Mouse (Mus musculus): Measurements from ENCODE around the gene 1700001K19Rik. TPM values are rescaled to one million over a fixed set of nuclear protein-coding genes. Genes with fewer than 3 reads are reported as not detected.
"Not testable (repeated sequence)": the region's sequence is repeated elsewhere in the genome, so short reads cannot be mapped to it uniquely, and the experiment has no call there.

1700001K19Rik gene
- total RNA-seq (2021): not detected

DNA sequence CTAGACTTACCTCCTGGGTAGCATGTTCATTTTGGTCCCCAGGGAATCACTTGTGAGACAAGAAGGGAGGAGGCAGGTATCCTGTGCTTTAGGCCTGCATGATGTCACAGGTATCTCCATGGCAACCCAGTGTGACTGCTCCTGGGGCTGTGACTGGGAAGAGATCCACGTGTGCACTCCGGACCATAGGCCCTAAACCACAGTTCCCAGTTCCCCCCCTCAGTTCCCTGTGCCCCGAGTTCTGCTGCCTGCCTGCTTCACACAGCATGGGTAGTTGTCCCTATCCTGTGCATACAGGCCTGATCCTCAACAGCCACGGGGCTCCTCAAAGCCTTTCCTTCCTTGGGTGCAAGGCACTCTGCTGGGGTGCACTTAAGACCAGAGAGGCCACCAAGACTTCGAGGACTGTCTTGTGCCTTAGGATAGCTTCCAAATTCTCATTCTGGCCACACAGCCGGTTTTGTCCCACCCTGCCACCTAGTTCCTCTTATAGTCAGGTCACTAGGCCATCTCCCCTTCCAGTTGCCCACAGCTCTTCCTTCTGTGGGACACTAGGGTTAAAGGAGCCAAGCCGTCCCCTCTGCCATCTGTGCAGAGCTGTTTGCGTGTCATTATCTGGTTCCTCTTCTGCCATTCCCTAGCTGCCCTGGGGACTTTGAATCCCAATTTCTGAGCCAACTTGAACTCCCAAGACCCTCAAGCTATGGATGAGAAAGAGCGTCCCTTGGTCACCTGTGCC lies at the start of gene 1700001K19Rik:
TSS of gene 1700001K19Rik (minus strand) at position 59 of the 739 bp plus-strand sequence.
- intact Hi-C loops (cut with DNase I): no loop called here
- no peak for DNase-seq

DNA sequence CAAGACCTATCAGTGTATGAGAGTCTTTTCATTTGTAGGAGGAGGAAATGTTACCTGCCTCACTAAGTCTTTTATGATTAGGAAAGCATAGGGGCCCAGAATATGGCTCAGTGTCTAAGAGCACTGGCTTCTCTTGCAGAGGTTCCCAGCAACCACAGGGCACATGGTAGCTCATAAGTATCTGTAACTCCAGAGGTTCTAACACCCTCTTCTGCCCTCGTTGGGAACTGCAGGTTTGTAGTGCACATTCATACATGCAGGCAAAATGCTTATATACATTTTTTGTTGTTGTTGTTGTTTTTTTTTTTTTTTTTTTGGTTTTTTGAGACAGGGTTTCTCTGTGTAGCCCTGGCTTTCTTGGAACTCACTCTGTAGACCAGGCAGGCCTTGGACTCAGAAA lies 44.0 kb upstream of the 1700001K19Rik start:
- intact Hi-C loops (cut with DNase I): no loop called here
- no peak for DNase-seq

DNA sequence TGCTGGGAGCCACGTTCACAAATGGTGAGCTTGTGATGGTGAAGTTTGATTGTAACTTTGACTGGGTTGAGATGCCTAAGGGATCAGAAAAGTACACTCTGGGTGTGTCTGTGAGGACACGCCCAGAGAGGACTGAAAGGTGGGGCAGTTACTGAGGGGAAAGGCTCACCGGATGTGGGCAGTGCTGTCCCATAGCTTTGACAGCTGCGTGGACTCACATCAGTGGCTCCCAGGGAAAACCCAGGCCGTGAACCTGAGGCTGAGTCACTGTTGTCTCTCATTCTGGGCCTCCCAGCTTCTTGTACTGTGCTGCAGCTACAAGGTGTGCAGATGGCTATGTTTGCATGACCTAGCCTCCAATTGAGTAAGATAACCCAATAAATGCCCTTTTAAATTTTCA lies 43.1 kb upstream of the 1700001K19Rik start:
- intact Hi-C loops (cut with DNase I): no loop called here
- no peak for DNase-seq

DNA sequence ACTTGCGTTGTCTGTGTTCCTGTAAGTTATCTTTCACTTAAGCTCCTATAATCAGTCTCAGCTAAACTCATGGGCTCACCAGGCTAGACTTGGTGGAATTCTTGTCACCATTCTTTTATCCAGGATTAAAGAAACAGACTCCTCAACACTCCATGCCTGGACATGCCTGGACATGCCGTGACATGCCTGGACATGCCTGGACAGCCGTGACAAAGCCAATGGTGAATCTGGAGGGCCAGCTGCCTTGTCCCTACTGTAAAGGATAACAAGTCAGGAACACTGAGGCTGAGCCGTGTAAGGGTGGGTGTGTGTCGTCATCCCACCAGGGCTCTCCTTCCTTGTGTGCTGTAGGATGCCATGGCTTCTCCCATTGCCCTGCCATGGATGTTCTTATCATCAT lies 42.6 kb upstream of the 1700001K19Rik start:
- no peak for DNase-seq
- intact Hi-C loops (cut with DNase I): no loop called here

DNA sequence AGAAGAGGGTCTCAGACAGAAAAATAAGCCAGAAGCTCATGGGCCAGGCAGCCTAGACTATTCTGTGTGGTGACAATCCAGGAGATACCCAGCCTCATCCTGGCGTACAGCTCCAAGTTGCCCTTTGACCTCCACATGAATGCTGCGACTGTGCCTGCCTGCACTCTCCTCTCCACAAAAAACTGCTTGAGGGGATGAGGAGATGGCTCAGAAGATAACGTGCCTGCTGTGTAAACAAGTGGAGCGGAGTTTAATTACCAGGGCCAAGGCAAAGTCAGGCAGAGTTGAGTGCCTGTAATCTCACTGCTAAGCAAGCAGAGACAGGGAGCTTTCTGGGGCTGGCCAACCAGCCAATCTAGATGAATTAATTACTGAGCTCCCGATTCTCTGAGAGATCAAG lies 33.6 kb upstream of the 1700001K19Rik start:
- DNase-seq: no peak
- intact Hi-C loops (cut with DNase I): no loop called here

DNA sequence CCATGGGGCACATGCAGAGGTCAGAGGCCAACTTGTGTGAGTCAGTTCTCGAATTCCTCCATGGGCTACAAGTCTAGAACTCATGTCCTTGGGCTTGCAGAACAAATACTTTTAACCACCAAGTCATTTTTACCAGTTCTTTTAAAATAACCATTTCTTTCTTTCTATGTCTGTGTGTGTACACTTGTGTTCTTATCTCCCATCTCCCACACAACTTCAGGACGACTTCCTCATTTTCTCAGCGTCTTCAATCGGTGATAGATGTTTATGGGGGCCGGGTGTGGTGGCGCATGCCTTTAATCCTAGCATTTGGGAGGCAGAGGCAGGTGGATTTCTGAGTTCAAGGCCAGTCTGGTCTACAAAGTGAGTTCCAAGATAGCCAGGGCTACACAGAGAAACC lies 31.8 kb upstream of the 1700001K19Rik start:
- intact Hi-C loops (cut with DNase I): no loop called here
- no peak for DNase-seq

DNA sequence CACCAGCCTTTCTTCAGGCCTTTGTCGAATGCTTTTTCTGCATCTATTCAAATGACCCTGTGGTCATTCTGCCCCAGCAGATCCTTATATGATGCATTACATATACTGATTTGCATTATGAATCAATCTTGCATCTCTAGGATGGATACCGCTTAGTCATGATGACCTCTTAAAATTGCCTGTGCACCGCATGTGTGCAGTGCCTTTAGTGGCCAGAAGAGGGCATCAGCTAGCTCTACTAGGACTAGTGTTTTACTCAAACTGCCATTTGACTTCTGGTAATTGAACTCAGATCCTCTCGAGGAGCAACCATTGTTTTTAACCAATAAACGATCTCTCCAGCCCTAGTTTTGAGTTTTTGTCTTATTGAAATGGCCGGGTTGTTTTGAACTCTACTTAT lies 31.4 kb upstream of the 1700001K19Rik start:
- intact Hi-C loops (cut with DNase I): no loop called here
- no peak for DNase-seq

DNA sequence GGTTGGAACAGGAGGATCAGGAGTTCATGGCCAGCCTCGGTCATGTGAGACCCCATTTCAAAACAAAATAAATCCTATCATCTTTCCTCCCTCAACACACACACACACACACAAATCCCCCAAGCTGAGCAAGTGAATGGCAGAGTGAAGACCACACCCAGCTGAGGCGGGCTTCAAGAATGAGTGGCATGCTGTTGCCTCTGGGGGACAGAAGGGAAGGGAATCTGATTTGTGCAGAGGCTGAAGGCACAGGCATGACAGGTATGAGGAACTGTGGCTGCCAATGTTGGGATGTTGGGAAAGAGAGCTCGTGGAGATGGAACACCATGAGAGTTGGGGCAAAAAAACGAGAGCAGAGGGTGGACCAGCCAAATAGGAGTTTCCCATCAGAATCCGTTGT lies 28.9 kb upstream of the 1700001K19Rik start:
- intact Hi-C loops (cut with DNase I): no loop called here
- no peak for DNase-seq

DNA sequence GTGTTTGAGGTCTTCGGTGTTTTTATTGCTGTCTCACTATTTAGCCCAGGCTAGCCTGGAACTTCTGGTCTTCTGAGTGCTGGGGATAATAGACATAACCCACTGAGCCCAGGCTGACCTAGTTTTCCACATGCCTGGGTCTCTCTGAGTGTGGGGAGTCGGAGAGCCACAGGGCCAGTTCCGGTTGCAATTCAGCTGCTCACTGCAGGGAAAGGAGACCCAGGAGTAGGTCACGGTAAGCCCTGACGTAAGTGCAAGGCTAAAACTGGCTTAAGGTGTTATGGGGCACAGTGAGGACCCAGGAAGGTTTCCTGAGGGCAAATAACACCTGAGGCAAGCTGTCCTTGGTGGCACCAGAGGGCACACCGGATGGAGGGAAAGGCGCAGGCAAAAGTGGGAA lies 25.0 kb upstream of the 1700001K19Rik start:
- intact Hi-C loops (cut with DNase I): no loop called here

DNA sequence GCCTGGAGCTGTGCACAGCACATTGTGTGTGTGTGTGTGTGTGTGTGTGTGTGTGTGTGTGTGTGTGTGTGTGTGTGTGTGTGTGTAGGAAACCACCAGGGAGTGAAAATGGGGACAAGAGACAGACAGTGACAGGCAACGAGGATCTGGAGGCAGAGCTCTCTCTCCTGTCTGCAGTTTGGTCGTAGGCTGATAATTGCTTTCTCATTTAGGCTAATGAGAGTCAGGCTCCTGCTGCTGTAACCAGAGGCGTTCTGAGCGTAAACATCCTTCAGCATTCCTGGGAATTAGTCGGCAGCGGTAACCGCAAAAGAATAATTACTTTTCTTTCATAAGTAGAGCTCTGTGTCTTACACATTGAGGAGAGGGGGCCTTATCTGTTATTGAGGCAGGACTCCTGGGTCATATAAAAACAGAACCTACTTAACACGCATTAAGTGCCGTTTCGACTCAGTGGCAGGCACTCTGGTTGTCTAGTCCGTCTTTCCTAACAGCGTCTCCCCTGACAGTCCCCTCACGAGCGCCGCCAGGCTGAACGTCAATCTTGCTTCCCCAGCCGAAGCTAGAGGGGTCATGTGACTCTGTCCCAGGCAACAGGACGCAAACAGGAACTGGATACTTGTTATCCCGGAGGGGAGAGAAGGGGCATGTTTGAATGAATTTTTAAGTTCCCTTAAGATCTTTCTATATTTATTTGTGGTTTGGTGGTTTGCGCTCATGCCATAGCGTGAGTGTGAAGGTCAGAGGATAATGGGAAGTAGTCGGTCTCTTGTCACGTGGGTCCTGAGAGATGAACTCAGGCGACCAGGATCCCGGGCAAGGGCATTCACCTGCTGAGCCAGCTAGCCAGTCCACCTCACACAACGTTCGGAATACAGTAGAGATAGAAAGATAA lies 24.2 kb upstream of the 1700001K19Rik start:
- peak; percentile 73 to 77 for DNase-seq
- intact Hi-C loops (cut with DNase I): no loop called here

More for the DNA sequence above, 25.0 kb upstream of the 1700001K19Rik start:
- no peak for DNase-seq

DNA sequence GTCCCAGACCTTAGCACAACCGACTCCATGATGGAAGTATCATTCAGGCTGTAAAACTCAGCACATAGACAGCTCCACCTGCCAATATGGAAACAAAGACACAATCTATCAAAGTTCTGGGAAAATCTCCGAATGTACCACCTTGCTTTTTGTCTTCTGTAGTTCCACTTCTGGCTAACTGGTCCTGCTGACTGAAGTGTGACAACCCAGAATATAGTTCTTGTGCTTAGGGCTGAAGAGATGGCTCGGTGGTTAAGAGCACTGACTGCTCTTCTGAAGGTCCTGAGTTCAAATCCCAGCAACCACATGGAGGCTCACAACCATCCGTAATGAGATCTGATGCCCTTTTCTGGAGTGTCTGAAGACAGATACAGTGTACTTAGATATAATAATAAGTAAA lies 23.0 kb upstream of the 1700001K19Rik start:
- DNase-seq; intact Hi-C loops (cut with DNase I): not testable (repeated sequence)

DNA sequence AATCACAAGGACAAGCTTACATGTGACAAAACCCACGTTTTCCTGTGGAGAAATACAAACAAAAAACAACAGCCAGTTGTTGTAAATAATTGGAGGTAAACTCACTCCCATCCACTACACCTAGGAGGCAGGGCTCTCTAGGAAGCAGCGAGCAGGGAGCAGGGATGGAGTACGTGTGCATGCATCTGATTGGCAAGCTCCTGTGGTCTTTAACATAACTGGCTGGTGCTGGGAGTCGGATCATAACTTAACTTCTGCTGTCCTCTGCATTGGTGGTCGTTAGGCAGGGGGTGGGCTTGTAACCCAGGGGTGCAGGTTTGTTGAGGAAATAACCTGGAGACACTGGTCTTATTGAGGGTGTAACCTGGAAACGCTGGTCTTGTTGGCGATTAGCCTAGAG lies 21.3 kb upstream of the 1700001K19Rik start:
- intact Hi-C loops (cut with DNase I): loop anchor here (1.0 to 5.0 kb wide), 5 partner anchors 36 to 286 kb away; partner anchors contain the start of gene Mok
- DNase-seq: no peak

DNA sequence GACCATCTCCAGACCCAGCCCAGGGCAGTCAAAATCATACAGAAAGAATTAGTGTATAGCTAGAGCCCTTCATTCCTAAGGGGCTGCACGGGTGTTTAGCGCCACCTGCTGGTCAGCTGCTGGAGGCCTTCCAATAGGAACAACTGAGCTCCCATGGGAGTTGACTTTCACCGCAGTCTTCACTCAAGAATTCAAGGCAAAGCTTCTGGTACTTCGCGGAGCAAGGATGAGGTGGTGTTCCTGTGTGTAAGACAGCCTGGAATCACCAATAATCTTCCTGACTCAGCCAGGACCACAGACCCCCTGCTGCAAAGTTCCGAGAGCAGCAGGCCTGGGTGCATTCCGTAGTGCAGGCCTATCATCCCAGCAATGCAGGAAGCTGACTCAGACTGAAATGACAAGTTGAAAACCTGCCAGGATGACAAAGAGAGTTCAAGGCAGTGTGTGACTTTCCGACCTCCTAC lies 20.6 kb upstream of the 1700001K19Rik start:
- intact Hi-C loops (cut with DNase I): loop anchor here (1.0 to 5.0 kb wide), 5 partner anchors 36 to 286 kb away; partner anchors contain the start of gene Mok
- DNase-seq: peak; percentile 91 to 95

DNA sequence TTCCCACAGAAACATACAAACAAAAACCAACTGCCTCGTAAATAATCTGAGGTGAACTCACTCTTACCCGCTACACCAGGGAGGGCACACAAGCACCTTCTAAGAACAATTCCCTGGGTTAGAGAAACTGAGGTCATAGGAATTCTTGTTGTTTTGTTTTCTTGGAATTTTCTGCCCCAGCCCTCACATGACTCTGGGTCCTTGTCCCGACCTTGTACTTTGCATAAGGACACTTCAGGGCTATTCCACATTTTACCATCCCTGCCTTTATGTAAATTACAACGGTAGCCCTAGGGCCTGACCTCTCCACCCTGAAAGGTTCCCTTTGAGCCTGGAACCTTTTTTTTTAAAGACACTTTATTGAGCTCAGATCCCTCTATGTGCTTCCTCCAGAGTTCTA lies 20.1 kb upstream of the 1700001K19Rik start, which contains the start of gene Hsp90aa1:
TSS of gene Hsp90aa1 (minus strand) at position 173 of the 400 bp plus-strand sequence.
- DNase-seq: no peak
- intact Hi-C loops (cut with DNase I): loop anchor here (2.0 to 5.0 kb wide), 4 partner anchors 35 to 250 kb away; partner anchors contain the start of gene Mok

DNA sequence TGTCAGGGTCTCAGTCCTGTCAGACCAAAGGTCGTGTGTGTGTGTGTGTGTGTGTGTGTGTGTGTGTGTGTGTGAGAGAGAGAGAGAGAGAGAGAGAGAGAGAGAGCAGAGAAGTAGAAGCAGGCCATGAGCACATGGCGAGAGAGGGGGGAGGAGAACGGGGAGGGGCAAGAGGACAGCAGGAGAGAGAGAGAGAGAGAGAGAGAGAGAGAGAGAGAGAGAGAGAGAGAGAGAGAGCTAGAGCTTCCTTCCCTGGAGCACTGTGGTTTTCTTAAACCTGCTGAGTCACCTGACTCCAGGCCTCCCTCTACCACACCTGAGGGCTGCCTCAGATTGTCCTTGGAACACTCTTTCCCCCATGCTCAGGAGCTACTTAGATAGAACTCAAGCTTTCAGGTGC lies 18.9 kb upstream of the 1700001K19Rik start:
- not testable (repeated sequence) for DNase-seq
- intact Hi-C loops (cut with DNase I): loop anchor here (5.0 kb wide), 3 partner anchors 34 to 249 kb away; partner anchors contain the start of gene Mok

DNA sequence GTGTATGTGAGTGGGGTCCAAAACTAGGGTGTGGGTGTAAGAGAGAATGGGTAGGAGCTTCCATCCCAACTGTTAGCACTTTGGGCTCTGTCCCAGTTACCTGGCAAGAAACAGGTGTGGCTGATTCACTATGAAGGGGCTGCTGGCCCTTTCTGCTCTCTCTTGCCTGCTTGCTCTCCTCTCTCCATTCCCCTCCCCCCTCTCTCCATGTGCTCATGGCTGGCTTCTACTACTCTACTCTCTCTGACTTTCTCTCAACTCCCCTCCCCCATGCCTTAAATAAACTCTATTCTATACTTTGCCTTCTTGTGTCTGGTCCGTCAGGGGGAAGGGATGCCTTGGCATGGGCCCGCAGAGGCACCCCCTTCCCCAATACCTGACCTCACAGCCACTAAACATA lies 18.3 kb upstream of the 1700001K19Rik start:
- DNase-seq: no peak

DNA sequence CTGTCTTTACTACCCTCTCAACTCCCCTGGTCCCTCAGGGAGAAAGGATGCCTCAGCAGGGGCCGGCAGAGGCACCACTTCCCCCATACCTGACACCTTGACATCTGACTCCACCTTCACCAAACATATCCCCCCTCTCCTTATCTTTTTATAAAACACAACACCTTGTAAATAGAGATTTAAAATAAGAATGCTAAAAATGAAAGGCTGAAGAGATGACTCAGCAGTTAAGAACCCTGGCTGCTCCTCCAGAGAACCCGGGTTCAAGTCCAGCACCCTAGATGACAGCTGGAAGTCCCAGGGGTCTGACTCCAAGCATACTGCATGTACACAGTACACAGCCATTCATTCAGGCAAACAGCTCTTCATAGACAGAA lies 16.7 kb upstream of the 1700001K19Rik start:
- DNase-seq: no peak
- intact Hi-C loops (cut with DNase I): no loop called here

More for the DNA sequence above, 18.3 kb upstream of the 1700001K19Rik start:
- intact Hi-C loops (cut with DNase I): loop anchor here (5.0 kb wide), 3 partner anchors 33 to 248 kb away; partner anchors contain the start of gene Mok

DNA sequence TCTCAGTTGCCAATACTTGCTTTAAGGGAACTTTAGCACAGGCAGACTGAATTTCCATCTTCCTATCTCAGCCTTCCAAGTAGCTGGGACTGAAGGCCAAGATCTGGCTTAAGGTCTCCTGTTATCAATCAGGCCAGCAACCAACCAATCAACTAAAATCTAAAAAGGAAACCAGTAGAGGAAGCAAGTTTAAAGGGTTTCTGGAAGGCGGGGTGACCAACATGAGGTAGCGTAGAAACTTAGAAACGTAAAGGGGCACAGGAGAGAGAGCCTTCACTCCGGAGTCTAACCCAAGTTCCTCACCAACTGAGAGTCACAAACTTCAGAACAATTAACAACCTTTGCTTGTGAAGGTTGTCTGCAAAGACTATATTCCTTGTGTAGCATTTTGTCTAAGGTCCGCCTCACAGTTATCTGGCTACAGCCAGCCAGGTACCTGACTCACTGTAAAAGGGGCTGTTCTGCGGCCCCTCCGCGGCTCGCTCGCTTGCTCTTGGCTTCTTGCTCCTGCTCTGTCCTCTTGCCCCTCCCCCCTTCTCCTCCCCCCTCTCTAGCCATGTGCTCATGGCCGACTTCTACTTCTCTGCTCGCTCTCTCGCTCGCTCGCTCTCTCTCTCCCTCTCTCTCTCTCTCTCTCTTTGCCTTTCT lies 16.2 kb upstream of the 1700001K19Rik start:
- DNase-seq: no peak
- intact Hi-C loops (cut with DNase I): no loop called here

DNA sequence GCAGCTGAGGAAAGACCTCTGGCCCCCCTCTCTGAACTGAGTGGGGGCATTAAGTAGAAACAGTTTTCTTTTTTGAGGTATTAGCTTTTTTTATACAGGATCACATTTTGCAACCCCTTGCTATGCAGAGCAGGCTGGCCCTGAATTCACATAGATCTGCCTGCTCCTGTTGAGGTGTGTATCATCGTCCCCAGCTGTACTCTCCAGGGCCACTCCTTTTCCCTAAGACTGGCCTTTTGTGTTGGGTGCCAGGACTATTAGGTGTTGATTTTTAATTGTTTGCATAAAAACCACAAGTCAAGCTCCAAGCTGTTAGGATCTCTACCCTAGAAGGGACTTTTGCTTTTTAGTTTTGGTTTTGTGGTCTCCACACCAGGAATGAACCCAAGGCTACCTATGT lies 15.7 kb upstream of the 1700001K19Rik start:
- DNase-seq: no peak
- intact Hi-C loops (cut with DNase I): no loop called here

DNA sequence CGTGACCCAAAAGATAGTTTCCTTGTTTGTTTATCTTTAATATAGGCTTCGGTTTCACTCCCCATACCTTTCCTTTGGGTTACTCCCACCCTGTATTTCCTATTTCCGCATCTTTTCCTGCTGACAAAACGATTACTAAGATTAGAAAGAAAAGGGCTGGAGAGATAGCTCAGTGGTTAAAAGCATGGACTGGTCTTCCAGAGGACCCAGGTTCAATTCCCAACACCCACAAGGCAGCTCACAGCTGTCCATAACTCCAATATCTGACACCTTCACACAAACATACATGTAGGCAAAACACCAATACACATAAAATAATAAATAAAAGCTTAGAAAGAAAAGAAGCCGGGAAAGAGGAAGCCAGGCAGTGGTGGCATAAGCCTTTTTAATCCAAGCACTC lies 15.0 kb upstream of the 1700001K19Rik start:
- no peak for DNase-seq
- intact Hi-C loops (cut with DNase I): no loop called here

DNA sequence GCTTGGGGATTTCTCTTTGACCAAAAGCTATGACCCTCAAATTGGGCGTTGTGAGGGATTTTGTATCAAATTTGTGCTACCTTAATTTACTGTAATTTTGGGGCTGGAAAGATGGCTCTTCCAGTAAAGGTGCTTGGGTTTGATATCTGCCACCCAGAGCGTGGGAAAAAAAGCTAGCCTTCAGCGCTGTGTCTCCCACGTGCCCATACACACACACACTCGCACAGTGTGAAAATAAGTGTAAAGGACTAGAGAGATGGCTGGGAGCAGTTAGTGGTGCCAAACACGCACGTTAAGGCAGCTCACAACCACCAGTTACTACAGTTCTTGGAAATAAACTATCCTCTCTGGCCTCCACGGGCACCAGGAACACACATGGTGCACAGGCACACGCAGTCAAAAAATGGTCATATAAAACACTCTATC lies 14.6 kb upstream of the 1700001K19Rik start:
- DNase-seq: no peak
- intact Hi-C loops (cut with DNase I): no loop called here

All from heart, postnatal 10 days (tissue).